Mouse (Mus musculus) 416B (cell line): ENCODE data around the gene Cyp27b1.

Source experiments
- DNase-seq: peaks from one replicate; pipeline ENCODE4 v3.0.0; 2011; ENCODE audit warnings: low read depth

Cyp27b1 gene

GRCm38 (mm10) chr10:127085633-127086032 lies 37.6 kb downstream of the Cyp27b1 start:
- DNase-seq: no peak

DNA sequence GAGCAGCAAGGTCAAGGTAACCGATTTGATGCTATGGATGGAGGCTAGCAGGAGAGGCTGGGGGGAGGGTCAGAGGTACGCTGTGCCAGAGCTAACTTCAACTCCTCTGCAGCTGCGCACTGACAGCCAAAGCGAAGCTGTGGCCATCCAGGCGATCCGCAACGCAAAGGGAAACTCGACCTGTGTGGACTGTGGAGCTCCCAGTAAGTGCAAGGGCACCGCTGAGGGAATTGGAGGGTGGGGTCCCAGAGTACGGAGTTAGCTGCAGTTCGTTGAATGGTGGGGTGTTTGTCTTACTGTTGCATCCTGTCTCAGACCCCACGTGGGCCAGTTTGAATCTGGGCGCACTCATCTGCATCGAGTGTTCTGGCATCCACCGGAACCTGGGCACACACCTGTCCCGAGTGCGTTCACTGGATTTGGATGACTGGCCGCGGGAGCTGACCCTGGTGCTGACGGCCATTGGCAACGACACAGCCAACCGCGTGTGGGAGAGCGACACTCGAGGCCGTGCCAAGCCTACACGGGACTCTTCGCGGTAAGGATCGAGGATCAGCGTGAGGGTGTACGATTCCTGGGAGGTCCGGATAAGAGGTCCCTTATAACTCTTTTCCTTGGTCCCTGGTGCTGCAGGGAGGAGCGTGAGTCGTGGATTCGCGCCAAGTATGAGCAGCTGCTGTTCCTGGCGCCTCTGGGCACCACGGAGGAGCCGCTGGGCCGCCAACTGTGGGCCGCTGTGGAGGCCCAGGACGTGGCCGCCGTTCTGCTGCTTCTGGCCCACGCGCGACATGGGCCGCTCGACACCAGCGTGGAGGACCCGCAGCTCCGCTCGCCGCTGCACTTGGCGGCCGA lies 42.7 kb downstream of the Cyp27b1 start:
- no peak for DNase-seq

GRCm38 (mm10) chr10:127091507-127092396 lies 43.7 kb downstream of the Cyp27b1 start:
- no peak for DNase-seq

DNA sequence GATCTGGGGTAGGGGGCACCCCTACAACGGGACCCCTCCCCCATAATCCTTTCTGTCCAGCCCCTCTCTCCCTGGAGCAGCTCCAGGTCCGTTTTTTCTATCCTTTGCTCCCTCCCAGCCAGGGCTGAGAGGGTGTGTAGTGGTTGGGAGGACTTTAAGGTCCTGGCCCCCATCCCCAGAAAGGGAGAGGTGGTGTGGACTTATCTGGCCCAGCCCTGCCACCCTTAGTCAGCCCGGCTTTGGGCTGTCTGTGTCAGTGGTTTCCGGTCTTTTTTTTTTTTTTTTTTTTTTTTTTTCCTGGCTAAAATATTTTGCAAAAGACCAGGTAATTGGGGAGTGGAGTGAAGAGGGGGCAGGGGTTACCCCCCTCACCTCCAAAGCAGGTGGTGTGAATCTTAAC lies 44.7 kb downstream of the Cyp27b1 start:
- DNase-seq: peak; percentile 68

- DNase-seq: no peak
These were observed 46.3 kb downstream of the Cyp27b1 start for GRCm38 (mm10) chr10:127094382-127094802.

- DNase-seq: no peak
These were observed 50.5 kb downstream of the Cyp27b1 start for GRCm38 (mm10) chr10:127098514-127098913.

GRCm38 (mm10) chr10:127099191-127099590 lies 51.1 kb downstream of the Cyp27b1 start:
- no peak for DNase-seq

DNA sequence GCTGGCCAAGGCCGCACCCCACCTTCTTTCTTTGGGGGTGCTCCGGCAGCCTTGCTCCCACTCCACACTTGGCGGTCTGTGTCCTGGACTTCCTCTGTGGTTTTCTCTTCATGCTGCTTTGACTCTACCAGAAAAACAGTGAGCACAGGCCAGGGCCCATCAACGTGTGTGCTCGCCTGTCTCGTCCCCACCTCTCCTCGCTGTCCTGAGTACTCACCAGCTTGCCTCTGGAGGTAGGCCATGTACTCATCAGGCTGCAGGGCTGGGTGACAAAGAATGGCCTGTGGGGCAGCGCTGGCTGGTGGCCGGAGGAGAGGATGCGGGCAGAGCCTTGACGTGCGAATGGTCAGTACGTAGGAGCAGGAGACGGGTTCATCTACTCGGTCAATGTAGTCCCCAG lies 51.8 kb downstream of the Cyp27b1 start:
- DNase-seq: peak; percentile 67

DNA sequence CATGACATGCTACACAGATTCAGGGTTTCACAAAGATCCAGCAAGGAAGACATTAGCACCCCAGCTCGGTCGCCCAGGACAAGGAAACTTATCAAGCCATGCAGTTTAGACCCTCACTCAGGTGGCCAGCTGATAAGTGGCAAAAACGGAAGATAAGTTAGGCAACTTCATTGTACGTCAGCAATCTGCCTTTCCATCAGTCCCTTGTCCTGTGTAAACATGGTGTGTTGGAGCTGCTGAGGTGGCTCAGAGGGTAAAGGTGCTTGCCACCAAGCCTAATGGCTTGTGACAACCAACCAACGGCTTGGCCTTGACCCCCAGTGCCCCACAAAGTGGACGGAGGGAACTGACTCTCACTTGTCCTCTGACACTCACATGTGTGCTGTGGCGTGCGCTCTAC lies 52.4 kb downstream of the Cyp27b1 start:
- peak; percentile 84 for DNase-seq

GRCm38 (mm10) chr10:127101151-127101550 lies 53.1 kb downstream of the Cyp27b1 start:
- peak; percentile 95 for DNase-seq
